Mouse (Mus musculus) heart, adult 18-20 months (tissue): ENCODE results near the gene Spata2l. TPM values are rescaled to one million over a fixed set of nuclear protein-coding genes. Genes with fewer than 3 reads are reported as not detected.
"Not testable (repeated sequence)": the region's sequence is repeated elsewhere in the genome, so short reads cannot be mapped to it uniquely, and the experiment has no call there.

ENCODE experiments used
- DNase-seq, 2 experiments: peaks; one replicate each; pipeline ENCODE4 v3.0.0; 2021 to 2022; ENCODE audit warnings: mixed read lengths in 1 of 2
- long read RNA-seq, 2 experiments: library from polyadenylated mRNA; stranded (forward); transcript quantifications; one replicate each; pipeline ENCODE4 v2.0.0; 2021
- total RNA-seq, 2 experiments: library from RNA; stranded (reverse); gene quantifications; 2 replicates each; pipeline ENCODE4 v1.2.3; 2021

Gene Spata2l
- 1 to 10 TPM; 7.0 to 7.9 TPM for total RNA-seq
- long read RNA-seq, experiment 1, partial matches to known transcripts, result 0 of 11 reads
- long read RNA-seq, experiment 1, other reads (novel, unspliced or antisense), result 6 of 11 reads
- long read RNA-seq, experiment 2, transcript Spata2l-202 (2 exons, 2,707 nt), result major isoform, 6 of 16 reads
- long read RNA-seq, experiment 2, partial matches to known transcripts, result 0 of 16 reads
- long read RNA-seq, experiment 2, other reads (novel, unspliced or antisense), result 9 of 16 reads

DNA sequence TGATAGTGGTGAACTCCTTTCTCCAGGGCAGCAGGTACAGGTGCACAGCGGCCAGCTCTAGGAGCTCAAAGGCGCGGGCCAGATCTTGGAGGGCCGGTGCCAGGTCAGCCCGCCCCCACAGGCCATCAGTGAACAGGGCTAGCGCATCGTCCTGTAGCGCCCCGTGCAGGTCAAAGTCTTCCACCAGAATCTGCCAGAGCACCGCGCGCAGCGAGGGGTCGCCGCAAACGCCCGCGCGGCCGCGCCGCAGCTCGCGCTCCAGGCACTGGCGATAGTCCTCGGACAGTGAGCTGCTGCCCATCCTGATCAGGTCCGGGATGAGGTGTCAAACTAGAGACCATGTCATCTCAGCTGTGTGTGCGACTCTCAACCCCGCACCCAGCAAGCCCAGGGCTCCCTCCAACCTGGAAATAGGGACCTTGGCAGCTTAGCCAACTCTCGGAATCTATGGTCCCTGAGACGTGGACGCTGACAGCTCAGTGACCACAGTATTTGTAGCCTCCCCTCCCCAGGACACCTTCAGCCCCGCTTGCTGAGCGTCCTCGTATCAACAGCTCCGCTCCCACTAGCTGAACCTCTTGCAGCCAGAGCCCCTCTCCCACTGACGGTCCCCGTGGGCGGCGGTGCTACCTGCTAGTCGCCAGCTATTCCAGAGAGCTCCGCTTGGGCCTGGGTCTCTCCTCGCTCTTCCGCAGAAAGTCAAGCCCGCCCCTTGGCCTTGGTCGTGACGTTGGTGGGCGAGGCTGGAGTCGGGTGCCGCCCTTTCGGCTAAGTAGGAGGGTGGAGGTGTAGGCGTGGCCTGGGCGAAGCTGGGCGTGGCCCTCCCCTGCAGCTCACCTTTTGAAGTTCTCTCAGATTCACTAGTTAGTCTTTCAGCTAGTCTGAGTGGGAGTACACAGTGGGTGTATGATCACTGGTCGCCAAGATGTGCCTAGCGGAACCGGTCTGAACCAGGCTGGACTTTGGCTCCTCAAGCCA is at the start of gene Spata2l:
Gene Spata2l, minus strand, starts transcription at position 714 of the 978 bp plus-strand sequence.
- DNase-seq, result peak; percentile 89 to 91

DNA sequence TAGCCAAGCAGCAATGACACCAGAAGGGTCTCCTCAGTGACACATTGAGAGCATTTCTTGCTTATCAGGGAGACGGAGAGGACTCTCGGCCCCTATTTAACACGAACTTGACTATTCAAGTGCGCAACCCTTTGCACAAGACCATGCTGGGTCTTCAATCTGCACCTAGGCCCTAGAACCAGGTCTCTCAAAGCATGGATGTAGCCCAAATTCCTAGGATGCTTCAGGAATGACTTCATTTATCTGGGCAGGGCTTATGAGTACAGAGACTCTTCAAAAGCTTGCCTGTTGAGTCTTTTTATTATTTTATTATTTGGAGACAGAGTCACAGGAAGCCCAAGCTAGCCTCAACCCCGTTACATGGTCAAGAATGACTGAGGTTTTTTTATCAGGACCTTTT is 48.5 kb upstream of the Spata2l start:
- DNase-seq, result no peak

DNA sequence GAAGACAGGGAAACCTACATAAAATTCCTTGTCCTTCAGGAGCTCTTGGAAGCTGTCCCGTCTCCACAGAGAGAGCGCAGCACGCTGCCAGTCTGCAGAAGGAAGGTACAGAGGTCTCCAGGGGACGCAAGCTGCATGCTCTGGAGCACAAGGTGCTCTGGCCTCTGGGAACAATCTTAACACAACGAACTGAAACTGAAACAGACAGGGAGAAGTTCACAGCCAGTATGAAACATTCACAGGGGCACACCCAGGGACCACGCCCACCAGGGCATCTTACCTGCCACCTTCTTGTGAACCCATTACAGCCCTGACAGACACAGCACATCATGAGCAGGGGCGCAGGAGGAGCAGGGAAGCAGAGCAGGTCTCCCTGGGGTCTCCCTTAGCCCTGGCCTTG is 48.0 kb upstream of the Spata2l start:
- DNase-seq, result no peak

DNA sequence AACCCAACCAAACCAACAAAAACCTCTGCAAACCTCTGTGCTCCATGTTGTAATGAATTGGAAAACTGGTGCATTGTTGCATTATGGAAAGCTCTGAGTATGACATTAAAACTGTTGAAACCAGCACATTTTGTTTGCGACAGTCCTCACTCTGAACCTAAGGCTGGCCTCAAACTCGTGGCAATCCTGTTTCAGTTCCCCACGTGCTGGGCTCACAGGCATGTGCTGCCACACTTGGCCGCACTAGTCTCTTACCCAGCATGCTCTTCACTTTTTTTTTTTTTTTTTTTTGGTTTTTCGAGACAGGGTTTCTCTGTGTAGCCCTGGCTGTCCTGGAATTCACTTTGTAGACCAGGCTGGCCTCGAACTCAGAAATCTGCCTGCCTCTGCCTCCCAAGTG is 47.0 kb upstream of the Spata2l start:
- not testable (repeated sequence) for DNase-seq

DNA sequence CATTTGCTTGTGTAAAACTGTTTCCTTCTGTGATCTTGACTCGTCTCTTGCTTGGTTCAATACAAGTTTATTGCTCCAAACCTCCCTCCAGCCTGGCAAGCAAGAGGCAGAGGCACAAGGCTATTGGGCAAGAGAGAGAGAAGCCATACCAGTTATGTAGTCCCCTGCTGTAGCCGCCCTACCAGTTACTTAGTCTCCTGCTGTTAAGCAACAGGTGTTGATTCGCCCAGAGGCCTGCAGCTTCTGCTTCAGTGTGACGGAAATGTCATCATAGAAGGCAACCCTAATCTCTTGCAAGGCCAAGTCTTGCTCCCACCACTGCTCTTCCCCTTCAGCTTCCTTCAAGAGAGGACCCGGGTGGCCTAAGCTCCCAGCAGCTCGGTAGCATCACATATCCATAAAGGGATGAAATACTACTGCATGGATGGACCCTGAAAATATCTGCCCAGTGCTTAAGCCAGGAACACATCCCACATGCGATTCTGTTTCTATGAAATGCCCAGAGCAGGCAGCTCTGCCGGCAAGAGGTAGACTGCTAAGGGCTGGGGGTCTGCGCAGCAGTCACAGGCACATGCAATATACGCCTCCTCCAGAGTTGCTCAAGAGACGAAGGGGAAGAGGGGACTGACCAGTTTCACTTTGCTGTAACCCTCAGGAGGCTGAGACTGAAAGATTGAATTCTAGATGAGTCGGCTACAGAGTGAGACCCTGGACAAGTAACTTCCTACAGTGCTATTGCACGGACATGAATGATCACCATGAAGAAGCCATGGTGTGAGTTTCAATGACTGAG is 44.5 kb upstream of the Spata2l start:
- no peak for DNase-seq

DNA sequence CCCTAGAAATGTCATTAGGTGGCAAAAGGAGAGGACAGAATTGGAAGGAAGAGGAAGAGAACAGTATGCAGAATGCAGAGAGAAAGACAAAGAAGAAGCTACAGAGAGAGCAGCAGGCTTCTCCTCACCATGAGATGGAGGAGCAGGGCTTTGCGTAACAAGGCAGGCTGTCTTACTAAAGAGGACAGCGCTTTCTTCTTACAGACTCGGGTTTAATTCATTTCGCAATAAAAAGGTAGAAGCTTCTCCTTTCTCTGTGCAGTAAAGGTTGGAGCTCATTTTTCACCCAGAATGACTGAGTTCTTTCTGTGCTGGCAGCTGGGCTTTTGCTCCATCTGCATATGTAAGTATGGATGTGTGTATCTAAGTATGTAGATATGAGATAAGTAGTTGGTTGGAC is 43.8 kb upstream of the Spata2l start:
- DNase-seq, result no peak

DNA sequence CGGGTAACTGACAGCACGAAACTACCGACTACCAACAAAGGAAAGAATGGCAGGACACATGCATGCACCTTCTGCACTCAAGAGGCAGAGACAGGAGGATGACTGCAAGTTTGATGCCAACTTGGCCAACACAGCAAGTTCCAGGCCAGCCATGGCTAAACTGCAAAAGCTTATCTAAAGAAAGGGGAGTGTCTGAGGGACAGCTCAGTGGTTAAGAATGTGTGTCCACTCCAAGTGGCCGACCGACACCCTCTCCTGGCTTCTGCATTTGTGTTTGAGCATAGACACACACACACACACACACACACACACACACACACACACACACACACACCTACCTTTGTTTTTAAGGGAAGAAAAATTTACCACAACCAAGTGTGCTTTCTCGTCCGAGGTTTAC is 42.4 kb upstream of the Spata2l start:
- no peak for DNase-seq

DNA sequence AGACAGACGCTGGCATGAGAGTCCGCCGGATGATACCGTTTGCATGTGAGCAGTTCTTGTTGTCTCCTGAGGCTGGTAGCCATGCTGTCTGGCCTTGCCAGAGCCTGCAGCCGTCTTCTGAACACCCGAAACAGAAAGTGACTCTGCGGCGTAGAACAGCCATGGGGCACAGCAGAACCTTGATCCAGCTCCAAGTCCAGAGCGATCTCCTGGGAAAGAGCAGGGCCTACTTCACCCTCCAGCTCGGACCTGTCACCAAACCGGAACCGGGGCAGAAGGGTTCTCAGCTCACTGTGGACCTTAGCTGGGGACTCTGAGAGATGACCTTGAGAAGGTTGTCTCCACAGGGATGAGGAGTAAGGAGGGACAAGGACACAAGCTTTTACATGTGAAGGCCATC is 39.1 kb upstream of the Spata2l start:
- DNase-seq, result no peak

DNA sequence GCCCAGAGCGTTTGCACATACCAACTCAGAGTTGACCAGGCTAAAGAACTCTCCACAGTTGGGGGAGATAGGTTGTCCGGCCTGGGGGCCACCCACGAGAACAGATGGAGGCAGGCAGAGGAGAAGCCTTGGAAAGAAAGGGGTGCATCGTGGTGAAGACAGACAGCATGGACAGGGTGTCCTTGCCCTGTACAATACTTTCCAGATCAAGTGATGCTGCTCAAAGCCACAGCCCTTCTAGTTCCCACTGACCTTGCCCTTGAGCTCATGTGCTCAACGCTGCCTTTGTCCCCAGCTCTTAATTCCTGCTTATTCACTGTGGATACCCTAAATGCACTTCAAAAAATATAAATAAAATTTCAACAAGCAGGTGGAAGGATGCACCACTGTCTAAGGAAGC is 38.4 kb upstream of the Spata2l start:
- no peak for DNase-seq

DNA sequence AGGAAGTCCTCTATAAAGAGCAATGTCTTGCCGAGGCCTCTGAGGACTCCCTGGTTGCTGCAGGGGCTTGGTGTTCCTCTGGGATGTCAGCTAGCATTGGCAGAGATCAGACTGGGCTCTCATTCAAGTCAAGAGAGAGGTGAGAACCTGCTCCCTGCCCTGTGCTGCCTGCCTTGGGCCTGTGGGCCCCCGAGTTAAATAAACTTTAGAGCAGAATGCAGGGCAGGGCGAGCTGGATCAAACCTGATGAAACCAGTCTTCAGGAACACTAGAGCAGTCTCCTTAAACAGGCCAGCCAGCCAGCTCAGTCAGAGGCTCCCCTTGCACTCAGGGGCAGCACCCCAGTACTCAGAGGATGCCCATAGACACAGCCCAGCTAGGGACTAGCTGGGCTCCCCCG is 35.9 kb upstream of the Spata2l start:
- DNase-seq, result no peak

DNA sequence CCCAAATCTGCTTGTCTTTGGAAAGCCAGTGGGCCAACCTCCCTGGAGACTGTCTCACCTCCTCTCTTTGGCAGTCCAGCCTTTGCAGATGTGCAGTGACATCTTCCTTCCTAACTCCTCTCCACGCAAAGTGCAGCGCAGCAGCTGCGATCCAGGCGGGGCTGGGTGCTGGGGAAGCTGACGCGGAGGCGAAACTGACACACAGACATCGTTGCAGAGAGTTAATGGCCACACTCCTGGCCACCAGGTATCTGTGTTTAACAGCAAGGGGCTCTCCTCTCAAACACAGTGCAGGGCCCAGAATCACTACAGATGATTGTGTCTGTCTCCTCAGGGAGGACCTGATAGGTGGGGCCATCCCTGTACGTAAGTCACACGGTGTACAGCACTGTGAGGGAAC is 35.1 kb upstream of the Spata2l start:
- DNase-seq, result no peak

DNA sequence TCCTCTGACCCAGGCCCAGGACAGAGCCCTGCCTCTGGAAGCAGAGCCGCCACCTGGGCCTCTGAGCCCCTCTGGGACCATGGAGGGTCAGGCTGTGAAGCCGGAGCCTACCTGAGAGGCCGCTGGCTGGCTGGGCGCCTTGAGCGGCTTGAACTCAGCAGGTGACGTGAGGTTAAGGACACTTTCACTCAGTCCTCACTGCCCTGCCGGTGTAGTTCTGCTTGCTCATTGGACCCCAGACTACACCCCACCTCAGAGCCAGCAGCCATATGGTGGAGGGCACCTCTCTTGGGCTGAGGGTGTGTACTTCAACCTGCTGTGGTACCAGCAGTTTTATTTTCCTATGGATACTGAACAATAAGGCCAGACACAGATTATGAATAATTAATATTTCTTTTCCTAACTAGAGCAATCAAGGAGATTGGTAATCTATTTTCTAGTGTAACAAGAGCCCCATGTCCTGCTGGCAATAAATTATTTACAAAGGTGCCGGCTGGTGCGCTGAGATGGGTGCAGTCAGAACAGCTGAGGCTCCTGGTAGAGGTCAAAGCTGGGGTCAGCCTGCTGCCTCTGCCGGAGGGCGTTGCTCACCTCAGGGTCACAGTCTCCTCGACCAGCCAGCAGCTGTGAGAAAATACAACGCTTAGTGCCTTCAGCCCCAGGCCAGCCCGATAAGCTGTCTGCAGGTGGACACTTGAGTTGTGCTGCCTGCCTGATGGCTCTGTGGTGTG is 32.1 kb upstream of the Spata2l start:
- no peak for DNase-seq

DNA sequence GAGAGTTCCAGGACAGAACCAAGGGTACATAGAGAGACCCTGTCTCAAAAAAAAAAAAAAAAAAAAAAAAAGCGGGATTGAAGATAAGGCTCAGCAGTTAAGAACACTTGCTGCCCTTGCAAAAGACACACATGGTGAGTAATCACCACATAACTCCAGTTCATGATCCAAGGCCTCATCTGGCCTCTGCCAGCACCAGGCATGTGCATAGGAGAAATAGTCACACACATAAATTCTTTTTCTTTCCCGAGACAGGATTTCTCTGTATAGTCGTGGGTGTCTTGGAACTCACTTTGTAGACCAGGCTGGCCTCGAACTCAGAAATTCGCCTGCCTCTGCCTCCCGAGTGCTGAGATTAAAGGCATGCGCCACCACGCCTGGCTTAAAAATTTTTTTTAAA is 21.6 kb upstream of the Spata2l start:
- DNase-seq, result not testable (repeated sequence)

DNA sequence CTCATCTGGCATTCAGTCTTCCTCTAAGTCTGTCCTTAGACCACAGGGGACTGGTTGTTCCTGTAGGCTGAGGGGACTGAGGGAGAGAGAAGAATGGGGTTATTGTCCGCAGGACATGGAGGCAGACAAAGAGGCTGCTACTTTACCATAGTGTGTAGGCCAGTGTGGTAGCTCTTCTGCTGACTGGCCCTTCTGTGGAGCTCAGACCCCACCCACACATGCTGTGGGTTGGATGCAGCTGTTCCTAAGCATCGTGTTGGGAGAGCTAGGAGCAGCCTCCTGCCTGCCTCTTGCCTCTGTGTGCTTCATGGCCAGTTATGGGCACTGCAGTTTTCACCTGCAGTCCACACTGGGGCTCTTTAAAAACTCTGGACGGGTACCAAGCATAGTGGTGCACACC is 21.1 kb upstream of the Spata2l start:
- DNase-seq, result no peak

DNA sequence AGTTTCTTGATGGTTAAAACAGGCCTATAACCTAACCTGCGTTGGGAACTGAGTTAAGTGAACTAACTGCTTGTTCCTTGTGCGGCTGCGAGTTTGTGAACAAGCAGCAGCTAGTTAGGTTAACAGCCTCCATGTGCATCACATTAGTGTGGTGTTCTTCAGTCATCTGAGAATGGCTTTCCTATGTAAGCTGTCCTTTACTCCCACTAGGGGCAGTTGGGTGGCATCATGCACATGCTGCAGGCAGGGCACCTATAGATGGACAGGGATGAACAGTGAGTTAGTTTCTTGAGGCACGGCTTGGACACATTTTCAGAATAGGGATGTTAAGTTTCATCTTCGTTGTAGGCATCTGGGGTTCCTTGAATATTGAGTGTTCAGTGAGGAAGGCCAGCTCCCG is 19.1 kb upstream of the Spata2l start:
- no peak for DNase-seq

DNA sequence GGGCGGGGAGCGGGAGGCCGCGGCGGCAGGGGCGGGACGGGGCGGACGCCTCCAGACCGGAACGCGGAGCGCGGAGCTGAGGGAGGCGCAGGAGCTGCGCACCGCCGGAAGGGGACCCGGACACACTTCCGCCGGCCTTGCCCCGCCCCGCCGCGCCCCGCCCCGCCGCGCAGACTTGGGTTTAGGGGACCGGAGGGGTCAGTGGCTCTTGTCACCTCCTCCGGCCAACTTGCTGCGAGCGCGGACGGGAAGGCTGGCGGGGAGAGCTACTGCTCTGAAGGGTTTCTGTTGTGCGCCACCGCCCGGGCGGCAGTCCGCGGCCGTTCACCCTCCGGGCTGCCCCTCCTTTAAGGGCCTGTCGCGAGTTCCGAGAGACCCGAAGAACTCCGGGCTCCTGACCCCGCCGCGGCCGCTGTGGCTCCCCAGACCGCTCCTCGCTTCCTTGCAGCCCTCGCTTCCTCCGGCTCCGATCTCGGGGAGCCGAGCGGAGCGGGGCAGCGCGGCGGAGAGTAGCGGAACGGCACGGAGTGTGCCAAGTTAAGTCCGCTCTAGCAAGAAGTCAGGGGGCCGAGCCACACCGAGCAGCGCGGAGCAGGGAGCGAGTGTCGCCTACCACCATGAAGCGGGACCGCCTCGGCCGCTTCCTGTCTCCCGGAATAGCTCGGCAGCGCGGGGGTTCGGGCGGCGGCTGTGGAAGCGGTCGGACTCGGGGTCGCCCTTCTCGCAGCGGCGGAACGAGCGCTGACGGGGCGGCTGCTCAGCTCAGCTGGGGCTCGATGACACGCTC is 18.3 kb upstream of the Spata2l start, which contains the start of the genes Zfp276 and Vps9d1:
Gene Zfp276, plus strand, starts transcription at position 97 of the 787 bp plus-strand sequence.
Gene Vps9d1, minus strand, starts transcription at position 250 of the 787 bp plus-strand sequence.
- peak; percentile 88 to 91 for DNase-seq

DNA sequence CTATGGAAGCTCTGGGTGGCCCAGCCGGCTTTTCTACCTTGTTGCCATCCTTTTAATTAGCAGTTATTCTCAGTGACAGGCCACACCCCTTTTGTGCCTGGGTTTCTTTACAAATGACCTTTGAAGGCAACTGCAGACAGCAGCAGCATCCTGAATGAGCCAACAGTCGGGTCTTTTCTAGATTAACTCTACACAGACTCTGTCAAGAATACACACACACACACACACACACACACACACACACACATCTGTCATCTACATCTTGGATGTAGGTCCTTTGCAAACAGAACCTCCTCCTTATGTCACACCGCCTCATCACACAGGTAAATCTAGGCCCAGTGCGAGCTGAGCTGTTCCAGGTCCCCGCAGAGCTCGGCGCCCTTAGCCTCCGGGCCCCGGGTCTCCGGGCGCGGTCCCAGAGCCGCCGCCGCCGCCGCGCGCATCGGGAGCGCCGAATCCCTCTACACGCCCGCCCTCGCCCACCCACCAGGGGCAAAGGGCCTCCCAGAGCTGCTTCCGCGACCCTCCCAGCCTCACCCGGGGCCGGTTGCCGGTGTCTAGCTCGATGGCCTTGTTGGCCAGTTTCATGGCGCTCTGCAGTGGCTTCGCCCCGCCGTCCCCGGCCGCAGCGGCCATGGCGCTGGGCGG is 17.5 kb upstream of the Spata2l start:
- no peak for DNase-seq

DNA sequence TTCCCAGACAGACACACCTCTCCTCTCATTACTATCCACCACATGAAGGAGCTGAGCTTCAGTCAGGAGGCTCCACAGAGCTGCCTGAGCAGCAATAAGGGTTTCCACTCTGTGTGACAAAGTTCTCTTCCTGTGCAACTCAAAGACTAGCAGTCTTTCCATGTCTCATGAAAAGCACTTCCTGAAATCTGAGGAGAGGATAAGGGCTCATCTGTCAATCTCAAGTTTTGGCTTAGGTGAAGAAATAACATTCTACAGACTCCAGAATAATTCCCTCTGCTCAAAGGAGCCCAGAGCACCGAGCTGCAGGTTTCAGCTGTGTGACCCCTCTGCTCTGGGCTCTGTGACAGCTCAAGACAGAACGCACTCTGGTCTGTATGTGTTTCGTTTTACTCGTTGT is 16.9 kb upstream of the Spata2l start:
- DNase-seq, result no peak

DNA sequence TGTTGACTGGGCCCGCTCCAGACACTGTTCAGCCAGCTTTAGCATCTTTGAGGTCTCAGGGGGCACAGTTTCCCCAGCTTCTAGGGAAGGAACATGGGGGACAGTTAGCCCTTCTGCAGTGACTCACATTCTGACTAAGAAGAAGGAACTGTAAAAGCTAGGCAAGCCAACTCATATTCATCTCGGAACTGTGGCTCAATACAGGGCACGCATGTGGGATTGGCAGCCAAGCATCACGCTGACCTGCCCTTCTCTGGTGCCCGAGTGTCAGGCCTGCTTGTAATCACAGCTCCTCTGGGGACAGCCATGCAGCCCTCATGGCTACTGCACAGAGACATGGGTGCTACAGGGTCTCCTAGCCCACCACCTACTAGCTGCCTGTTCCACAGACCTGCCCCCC is 14.9 kb upstream of the Spata2l start:
- DNase-seq, result no peak

DNA sequence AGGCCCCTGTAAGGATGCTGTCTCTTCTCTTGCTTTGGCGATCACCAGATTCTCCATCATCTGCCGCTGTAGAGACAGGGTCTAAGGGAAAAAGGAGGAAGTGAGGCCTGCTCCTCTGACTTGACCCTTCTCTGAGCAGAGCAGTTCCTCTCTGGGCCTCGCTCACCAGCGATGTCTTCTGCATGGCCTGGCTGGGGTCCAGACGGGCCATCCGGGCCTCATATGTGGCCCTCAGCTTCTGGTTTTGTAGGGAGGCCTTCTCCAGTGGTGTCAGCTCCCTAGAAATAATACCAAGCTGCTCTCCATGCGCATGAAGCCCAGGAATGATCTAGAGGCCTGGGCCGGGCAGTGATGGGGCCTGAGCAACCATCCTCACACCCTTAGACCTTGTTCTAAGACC is 12.6 kb upstream of the Spata2l start:
- DNase-seq, result peak; percentile 22 to 50
